8 mouse cellular contexts compared by ENCODE assay signal in genomic region chr4:45529201-45529985, GRCm38 (mm10). TPM values are rescaled to one million over a fixed set of nuclear protein-coding genes. Genes with fewer than 3 reads are reported as not detected.
DNase-seq lines count a peak whose midpoint lies in the region; ATAC-seq lines count a peak whose summit lies in the region.

No protein-coding gene starts in this region.

- H3K9ac ChIP-seq in forebrain, embryonic 16.5 days (replicated peaks; ENCODE audit: low read depth, low read length): peak overlapping the region; percentile 77
- H3K9ac ChIP-seq in neural tube, embryonic 14.5 days (replicated peaks; ENCODE audit: low read depth, low read length): peak overlapping the region; percentile 75

- peak overlapping the region; percentile 75 for H3K4me3 ChIP-seq in forebrain, embryonic 16.5 days (replicated peaks; ENCODE audit: low read length)
- H3K4me3 ChIP-seq in limb, embryonic 10.5 days: peak overlapping the region; percentile 87
- peak overlapping the region; percentile 72 for H3K4me3 ChIP-seq in neural tube, embryonic 14.5 days (ENCODE audit: low read depth, low read length)

- WGBS in forebrain, embryonic 16.5 days: under 1% methylated on average over 59 of the region's 71 CpGs
- 2% methylated on average over 71 of the region's 71 CpGs for WGBS in limb, embryonic 10.5 days
- WGBS in neural tube, embryonic 14.5 days: under 1% methylated on average over 70 of the region's 71 CpGs

- H3K27ac ChIP-seq in forebrain, embryonic 16.5 days (ENCODE audit: low read length): peak overlapping the region; percentile 70
- peak overlapping the region; percentile 95 for H3K27ac ChIP-seq in limb, embryonic 10.5 days
- H3K27ac ChIP-seq in neural tube, embryonic 14.5 days (ENCODE audit: low read depth, low read length): 0 out of 2 replicates have a peak overlapping the region, but pooled peaks have one; percentile 83

- H3K36me3 ChIP-seq in forebrain, embryonic 16.5 days (ENCODE audit: control insufficient read depth, insufficient read depth): no peaks in the 10 kb centered on the region
- peaks cover 21% of the 10 kb centered on the region for H3K36me3 ChIP-seq in limb, embryonic 10.5 days
- H3K36me3 ChIP-seq in neural tube, embryonic 14.5 days (ENCODE audit: control insufficient read depth, insufficient read depth, low read length): no peaks in the 10 kb centered on the region

- H3K9me3 ChIP-seq in forebrain, embryonic 16.5 days (ENCODE audit: control insufficient read depth, low read length): no peaks in the 10 kb centered on the region
- no peaks in the 10 kb centered on the region for H3K9me3 ChIP-seq in limb, embryonic 10.5 days (replicated peaks)
- H3K9me3 ChIP-seq in neural tube, embryonic 14.5 days (ENCODE audit: control insufficient read depth, low read length): no peaks in the 10 kb centered on the region

- DNase-seq in kidney, adult 18-20 months: peak; percentile 55
- DNase-seq in kidney, postnatal 4 days: no peak
- DNase-seq in NIH3T3 (ENCODE audit: low read depth): peak; percentile 44
- DNase-seq in limb, embryonic 10.5 days (ENCODE audit: low spot score): peak; percentile 51
- DNase-seq in left cerebral cortex, adult 18-20 months (ENCODE audit: low spot score in 2 of 2): no peak
- no peak for DNase-seq in cerebellum, adult 9-10 months

- H3K4me2 ChIP-seq in forebrain, embryonic 16.5 days (ENCODE audit: low read length): peak overlapping the region; percentile 66
- peak overlapping the region; percentile 87 for H3K4me2 ChIP-seq in neural tube, embryonic 14.5 days (ENCODE audit: low read depth, low read length)

- no peaks in the 10 kb centered on the region for H3K27me3 ChIP-seq in forebrain, embryonic 16.5 days (replicated peaks; ENCODE audit: control insufficient read depth, insufficient read depth, low read length)
- no peaks in the 10 kb centered on the region for H3K27me3 ChIP-seq in limb, embryonic 10.5 days (ENCODE audit: low read depth, poor library complexity, severe bottlenecking)
- H3K27me3 ChIP-seq in neural tube, embryonic 14.5 days (ENCODE audit: control insufficient read depth, insufficient read depth, low read length): no peaks in the 10 kb centered on the region

- H3K4me1 ChIP-seq in forebrain, embryonic 16.5 days (replicated peaks; ENCODE audit: control insufficient read depth, insufficient read depth, low read length): peaks cover 56% of the 10 kb centered on the region
- peaks cover 82% of the 10 kb centered on the region for H3K4me1 ChIP-seq in limb, embryonic 10.5 days
- H3K4me1 ChIP-seq in neural tube, embryonic 14.5 days (ENCODE audit: control insufficient read depth, insufficient read depth, low read length): peaks cover 15% of the 10 kb centered on the region

- ATAC-seq in forebrain, embryonic 16.5 days: no peak; the same call in 1 of the 2 replicates
- ATAC-seq in neural tube, embryonic 14.5 days (ENCODE audit: low read depth): no peak

RNA-seq across cellular contexts. Expression of gene Shb, which starts 2.9 kb away (rescaled TPM):
- 5.8 and 7.0 TPM in 2 replicates for polyA plus RNA-seq in forebrain, embryonic 16.5 days (2015; fragmentation: Nextera tagmentation; extraction: Ambion mirVana)
- polyA plus RNA-seq in limb, embryonic 10.5 days (2016; fragmentation: Nextera tagmentation; extraction: Ambion mirVana): 4.3 and 4.8 TPM in 2 replicates
- 4.4 and 6.2 TPM in 2 replicates for polyA plus RNA-seq in neural tube, embryonic 14.5 days (2014; fragmentation: Nextera tagmentation; extraction: Ambion mirVana)
- 10 to 100 TPM in 1 of 2 experiments, 1 to 10 TPM in 1; 8.3 to 12.9 TPM for total RNA-seq in left cerebral cortex, adult 18-20 months (2021)

Comparison
In these comparisons a context has a peak if more than half of its experiments do, and no peak if none do; other contexts are left out.
1. DNase-seq: peak in kidney, adult 18-20 months (single experiment), NIH3T3 (single experiment) and limb, embryonic 10.5 days (single experiment); none in kidney, postnatal 4 days (0 of 2), left cerebral cortex, adult 18-20 months (0 of 2) and cerebellum, adult 9-10 months (single experiment).
2. Peak in every context shown above with its lines, with median percentiles within 50 percentile points of each other: H3K27ac ChIP-seq and H3K4me3 ChIP-seq.